Mouse (Mus musculus) embryonic fibroblast, embryonic 13.5 days (primary cell): ENCODE data around the gene Tor4a.

ENCODE experiments used
- CTCF ChIP-seq: IDR thresholded peaks from 2 replicates; pipeline ENCODE4 v1.5.1; 2011; ENCODE audit warnings: mild to moderate bottlenecking, control low read depth, low read length, moderate library complexity, borderline replicate concordance; ENCODE audit not compliant: insufficient read depth
- POLR2A ChIP-seq: IDR thresholded peaks from 2 replicates; pipeline ENCODE4 v1.6.1; 2011; ENCODE audit warnings: low read depth, mild to moderate bottlenecking, control low read depth, low read length, moderate library complexity

DNA sequence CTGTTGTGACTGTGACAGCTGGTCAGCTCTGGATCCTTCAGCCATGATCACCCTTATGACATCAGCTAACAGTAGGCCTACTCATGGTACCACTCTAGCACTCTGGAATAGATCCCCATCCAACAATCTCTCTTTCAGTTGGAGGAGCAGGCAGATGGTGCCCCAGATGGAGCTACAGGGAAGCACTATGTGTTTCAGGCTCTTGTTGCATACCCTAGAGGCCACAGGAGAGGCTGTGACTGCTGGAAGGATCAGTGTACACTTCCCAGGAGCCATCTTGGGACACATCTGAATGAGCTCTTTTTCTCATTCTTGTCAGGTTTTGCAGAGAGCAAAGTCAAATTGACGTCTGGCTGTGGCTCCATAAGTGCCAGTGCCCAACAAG lies 24.9 kb downstream of the Tor4a start:
- TF ChIP-seq CTCF (no peak), POLR2A (no peak)
